Comparison of ENCODE assay signal across 10 mouse cellular contexts in the genomic region with DNA sequence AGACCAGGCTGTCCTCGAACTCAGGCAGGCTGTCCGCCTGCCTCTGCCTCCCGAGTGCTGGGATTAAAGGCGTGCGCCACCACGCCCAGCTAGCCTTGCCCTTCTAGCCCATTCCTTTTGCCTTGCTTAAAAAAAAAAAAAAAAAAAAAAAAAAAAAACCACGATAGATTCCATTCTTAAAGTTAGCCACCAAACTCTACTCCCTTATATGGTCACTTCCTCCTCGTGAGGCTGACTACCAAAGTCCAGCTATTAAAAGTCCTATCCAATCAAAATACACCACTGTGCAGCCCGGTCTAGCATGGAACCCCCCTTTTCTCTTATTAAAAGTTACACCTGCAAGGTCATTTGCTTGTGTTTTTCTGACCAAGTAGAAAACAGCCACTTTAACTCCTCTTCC. TPM values are rescaled to one million over a fixed set of nuclear protein-coding genes. Genes with fewer than 3 reads are reported as not detected.
A peak's percentile ranks its signal among the peaks of the same experiment; 100 is the strongest.
DNase-seq lines count a peak whose midpoint lies in the region; ATAC-seq and TF ChIP-seq lines count a peak whose summit lies in the region.
"Had no signal": no experiment of that assay in that cellular context is flagged by ENCODE, and none has a peak within 500 bp of the region (broad histone marks: within the 10 kb centered on the region; RNA-seq: fewer than 3 reads in every experiment).

No protein-coding gene starts in this region.

- H3K27ac ChIP-seq in heart, embryonic 14.5 days (replicated peaks in 1 of 2; ENCODE audit: control insufficient read depth in 1 of 2, insufficient read depth in 1 of 2, low read depth in 2 of 2, low read length in 2 of 2) = peak overlapping the region in 1 of 2 experiments; percentile 97; a peak in 2 of 4 replicates
- no peak overlapping the region for H3K27ac ChIP-seq in embryonic facial prominence, embryonic 11.5 days (replicated peaks; ENCODE audit: low read depth, low read length)
- no peak overlapping the region for H3K27ac ChIP-seq in intestine, embryonic 16.5 days (ENCODE audit: low read length)
- H3K27ac ChIP-seq in midbrain, embryonic 15.5 days = no peak overlapping the region
- no peak overlapping the region for H3K27ac ChIP-seq in left cerebral cortex, adult 2 months

- no peak for TF ChIP-seq CTCF in left cerebral cortex, adult 2 months (IDR thresholded peaks at IDR 0.05)

- no peaks in the 10 kb centered on the region for H3K27me3 ChIP-seq in heart, embryonic 14.5 days (ENCODE audit: control insufficient read depth, insufficient read depth, low read length)
- no peaks in the 10 kb centered on the region for H3K27me3 ChIP-seq in embryonic facial prominence, embryonic 11.5 days (ENCODE audit: control insufficient read depth, insufficient read depth, low read length)
- no peaks in the 10 kb centered on the region for H3K27me3 ChIP-seq in intestine, embryonic 16.5 days (replicated peaks; ENCODE audit: control insufficient read depth, insufficient read depth, low read length)
- no peaks in the 10 kb centered on the region for H3K27me3 ChIP-seq in midbrain, embryonic 15.5 days (replicated peaks)

- H3K9ac ChIP-seq in heart, embryonic 14.5 days (ENCODE audit: low read length) = no peak overlapping the region
- H3K9ac ChIP-seq in embryonic facial prominence, embryonic 11.5 days (replicated peaks; ENCODE audit: low read length) = no peak overlapping the region
- no peak overlapping the region for H3K9ac ChIP-seq in intestine, embryonic 16.5 days (ENCODE audit: low read depth, low read length)
- no peak overlapping the region for H3K9ac ChIP-seq in midbrain, embryonic 15.5 days

- H3K4me2 ChIP-seq in heart, embryonic 14.5 days (ENCODE audit: low read length) = peak overlapping the region; percentile 75
- no peak overlapping the region for H3K4me2 ChIP-seq in embryonic facial prominence, embryonic 11.5 days (ENCODE audit: low read depth, low read length)
- H3K4me2 ChIP-seq in intestine, embryonic 16.5 days (ENCODE audit: low read depth, low read length) = peak overlapping the region; percentile 92
- H3K4me2 ChIP-seq in midbrain, embryonic 15.5 days = peak overlapping the region; percentile 89

- intact Hi-C loops in left cerebral cortex, adult 2 months (cut with DNase I) = no loop called here

- DNase-seq in heart, adult 8-10 months (ENCODE audit: low spot score) = no peak
- no peak for DNase-seq in embryonic facial prominence, embryonic 11.5 days (ENCODE audit: low spot score)
- DNase-seq in ovary, postnatal 10 days (ENCODE audit: low spot score) = no peak
- no peak for DNase-seq in left cerebral cortex, adult 2 months (ENCODE audit: extremely low spot score in 1 of 2, low spot score in 2 of 2)
- DNase-seq in frontal cortex, postnatal 25 days (ENCODE audit: low spot score in 2 of 2) = no peak

- no peaks in the 10 kb centered on the region for H3K9me3 ChIP-seq in heart, embryonic 14.5 days (ENCODE audit: control insufficient read depth, low read length)
- no peaks in the 10 kb centered on the region for H3K9me3 ChIP-seq in embryonic facial prominence, embryonic 11.5 days (replicated peaks; ENCODE audit: control insufficient read depth, low read length)
- no peaks in the 10 kb centered on the region for H3K9me3 ChIP-seq in intestine, embryonic 16.5 days (ENCODE audit: control insufficient read depth, low read length)
- H3K9me3 ChIP-seq in midbrain, embryonic 15.5 days = no peaks in the 10 kb centered on the region

- no peak overlapping the region for H3K4me3 ChIP-seq in heart, embryonic 14.5 days (ENCODE audit: control insufficient read depth in 1 of 2, insufficient read depth in 1 of 2, low read depth in 1 of 2, low read length in 2 of 2)
- peak overlapping the region; percentile 48; the same call in 1 of the 2 replicates for H3K4me3 ChIP-seq in embryonic facial prominence, embryonic 11.5 days (ENCODE audit: low read depth, low read length)
- H3K4me3 ChIP-seq in intestine, embryonic 16.5 days (ENCODE audit: low read length) = no peak overlapping the region
- H3K4me3 ChIP-seq in midbrain, embryonic 15.5 days = peak overlapping the region; percentile 65; the same call in 1 of the 2 replicates
- no peak overlapping the region for H3K4me3 ChIP-seq in left cerebral cortex, adult 2 months

- H3K36me3 ChIP-seq in heart, embryonic 14.5 days (ENCODE audit: control insufficient read depth, insufficient read depth, low read length) = peaks cover 27% of the 10 kb centered on the region
- no peaks in the 10 kb centered on the region; the same call in 1 of the 2 replicates for H3K36me3 ChIP-seq in embryonic facial prominence, embryonic 11.5 days (replicated peaks; ENCODE audit: control insufficient read depth, insufficient read depth, low read depth, low read length)
- 0 out of 2 replicates have a peak, but pooled peaks cover 3% of the 10 kb centered on the region for H3K36me3 ChIP-seq in intestine, embryonic 16.5 days (ENCODE audit: control insufficient read depth, insufficient read depth, low read length)
- H3K36me3 ChIP-seq in midbrain, embryonic 15.5 days (replicated peaks) = peaks cover 13% of the 10 kb centered on the region

- H3K4me1 ChIP-seq in heart, embryonic 14.5 days (ENCODE audit: control insufficient read depth in 2 of 2, insufficient read depth in 2 of 2, low read length in 2 of 2) = peaks cover 5 to 10% of the 10 kb centered on the region in 2 experiments; a peak in 3 of 4 replicates
- no peaks in the 10 kb centered on the region; the same call in none of the 2 replicates for H3K4me1 ChIP-seq in embryonic facial prominence, embryonic 11.5 days (ENCODE audit: control insufficient read depth, insufficient read depth, low read length)
- H3K4me1 ChIP-seq in intestine, embryonic 16.5 days (ENCODE audit: control insufficient read depth, insufficient read depth, low read length) = peaks cover 14% of the 10 kb centered on the region
- peaks cover 20% of the 10 kb centered on the region for H3K4me1 ChIP-seq in midbrain, embryonic 15.5 days

- 88% methylated on average over 9 of the region's 9 CpGs for WGBS in heart, embryonic 14.5 days
- WGBS in embryonic facial prominence, embryonic 11.5 days = 88% methylated on average over 9 of the region's 9 CpGs
- WGBS in intestine, embryonic 16.5 days = 82% methylated on average over 9 of the region's 9 CpGs
- WGBS in midbrain, embryonic 15.5 days = 90% methylated on average over 9 of the region's 9 CpGs

- ATAC-seq in heart, embryonic 14.5 days (ENCODE audit: insufficient number of reproducible peaks, insufficient read depth, low FRiP score, low read depth) = no peak
- ATAC-seq in embryonic facial prominence, embryonic 11.5 days (replicated peaks; ENCODE audit: insufficient number of reproducible peaks, low FRiP score, low TSS enrichment, low read depth) = no peak
- no peak for ATAC-seq in intestine, embryonic 16.5 days
- no peak for ATAC-seq in midbrain, embryonic 15.5 days (replicated peaks)

RNA-seq across cellular contexts. Expression of gene Rps21, which starts 1.5 kb away (rescaled TPM):
- 386 and 447 TPM in 2 replicates for polyA plus RNA-seq in heart, embryonic 14.5 days (2014; fragmentation: Nextera tagmentation; extraction: Ambion mirVana)
- total RNA-seq in heart, adult 8-10 months (2022) = 100 to 1,000 TPM; 452 to 674 (median 565) TPM
- polyA plus RNA-seq in embryonic facial prominence, embryonic 11.5 days (2014; fragmentation: Nextera tagmentation; extraction: Ambion mirVana) = 516 and 527 TPM in 2 replicates
- 471 and 487 TPM in 2 replicates for polyA plus RNA-seq in intestine, embryonic 16.5 days (2015; fragmentation: Nextera tagmentation; extraction: Ambion mirVana)
- 284 and 315 TPM in 2 replicates for polyA plus RNA-seq in midbrain, embryonic 15.5 days (2015; fragmentation: Nextera tagmentation; extraction: Ambion mirVana)
- total RNA-seq in left cerebral cortex, adult 2 months (2021) = 100 to 1,000 TPM; 682 to 702 TPM

RNA-seq across cellular contexts. Expression of gene Cables2, which starts 17.6 kb away (rescaled TPM):
- polyA plus RNA-seq in heart, embryonic 14.5 days (2014; fragmentation: Nextera tagmentation; extraction: Ambion mirVana) = 15.1 and 16.1 TPM in 2 replicates
- total RNA-seq in heart, adult 8-10 months (2022) = 10 to 100 TPM; 12.1 to 14.1 (median 12.6) TPM
- 14.5 and 14.8 TPM in 2 replicates for polyA plus RNA-seq in embryonic facial prominence, embryonic 11.5 days (2014; fragmentation: Nextera tagmentation; extraction: Ambion mirVana)
- polyA plus RNA-seq in intestine, embryonic 16.5 days (2015; fragmentation: Nextera tagmentation; extraction: Ambion mirVana) = 2.8 and 4.8 TPM in 2 replicates
- polyA plus RNA-seq in midbrain, embryonic 15.5 days (2015; fragmentation: Nextera tagmentation; extraction: Ambion mirVana) = 31.3 and 32.0 TPM in 2 replicates
- 10 to 100 TPM; 26.0 to 29.0 TPM for total RNA-seq in left cerebral cortex, adult 2 months (2021)

RNA-seq across cellular contexts. Expression of gene Lama5, which starts 30.0 kb away (rescaled TPM):
- 30.5 and 32.7 TPM in 2 replicates for polyA plus RNA-seq in heart, embryonic 14.5 days (2014; fragmentation: Nextera tagmentation; extraction: Ambion mirVana)
- 100 to 1,000 TPM in 1 of 4 experiments, 10 to 100 TPM in 3; 78.1 to 110 (median 93.3) TPM for total RNA-seq in heart, adult 8-10 months (2022)
- 6.9 and 11.5 TPM in 2 replicates for polyA plus RNA-seq in embryonic facial prominence, embryonic 11.5 days (2014; fragmentation: Nextera tagmentation; extraction: Ambion mirVana)
- 26.7 and 29.7 TPM in 2 replicates for polyA plus RNA-seq in intestine, embryonic 16.5 days (2015; fragmentation: Nextera tagmentation; extraction: Ambion mirVana)
- 1.6 and 1.7 TPM in 2 replicates for polyA plus RNA-seq in midbrain, embryonic 15.5 days (2015; fragmentation: Nextera tagmentation; extraction: Ambion mirVana)
- total RNA-seq in left cerebral cortex, adult 2 months (2021) = 10 to 100 TPM in 1 of 2 experiments, 1 to 10 TPM in 1; 9.5 to 11.2 TPM

RNA-seq across cellular contexts. Expression of gene Rbbp8nl, which starts 34.0 kb away (rescaled TPM):
- polyA plus RNA-seq in heart, embryonic 14.5 days (2014; fragmentation: Nextera tagmentation; extraction: Ambion mirVana) = not detected in 2 replicates
- not detected for total RNA-seq in heart, adult 8-10 months (2022)
- polyA plus RNA-seq in embryonic facial prominence, embryonic 11.5 days (2014; fragmentation: Nextera tagmentation; extraction: Ambion mirVana) = 0.20 and 0.35 TPM in 2 replicates
- 2.5 TPM in 2 replicates for polyA plus RNA-seq in intestine, embryonic 16.5 days (2015; fragmentation: Nextera tagmentation; extraction: Ambion mirVana)
- polyA plus RNA-seq in midbrain, embryonic 15.5 days (2015; fragmentation: Nextera tagmentation; extraction: Ambion mirVana) = not detected in 2 replicates
- total RNA-seq in left cerebral cortex, adult 2 months (2021) = not detected
- total RNA-seq: left cerebral cortex, postnatal 25 days had no signal
- polyA plus RNA-seq: testis, adult 2 months had no signal

Comparison
In these comparisons a context has a peak if more than half of its experiments do, and no peak if none do; other contexts are left out.
1. H3K4me3 ChIP-seq: peak in embryonic facial prominence, embryonic 11.5 days (single experiment) and midbrain, embryonic 15.5 days (single experiment); none in heart, embryonic 14.5 days (0 of 2), intestine, embryonic 16.5 days (single experiment) and left cerebral cortex, adult 2 months (single experiment).